Mouse (Mus musculus) ovary, adult 18-20 months (tissue): Measurements from ENCODE around the gene Rftn1.

Experiments
- DNase-seq: peaks from one replicate; pipeline ENCODE4 v3.0.0; 2022; ENCODE audit warnings: low spot score, mixed read lengths

The Rftn1 gene

DNA sequence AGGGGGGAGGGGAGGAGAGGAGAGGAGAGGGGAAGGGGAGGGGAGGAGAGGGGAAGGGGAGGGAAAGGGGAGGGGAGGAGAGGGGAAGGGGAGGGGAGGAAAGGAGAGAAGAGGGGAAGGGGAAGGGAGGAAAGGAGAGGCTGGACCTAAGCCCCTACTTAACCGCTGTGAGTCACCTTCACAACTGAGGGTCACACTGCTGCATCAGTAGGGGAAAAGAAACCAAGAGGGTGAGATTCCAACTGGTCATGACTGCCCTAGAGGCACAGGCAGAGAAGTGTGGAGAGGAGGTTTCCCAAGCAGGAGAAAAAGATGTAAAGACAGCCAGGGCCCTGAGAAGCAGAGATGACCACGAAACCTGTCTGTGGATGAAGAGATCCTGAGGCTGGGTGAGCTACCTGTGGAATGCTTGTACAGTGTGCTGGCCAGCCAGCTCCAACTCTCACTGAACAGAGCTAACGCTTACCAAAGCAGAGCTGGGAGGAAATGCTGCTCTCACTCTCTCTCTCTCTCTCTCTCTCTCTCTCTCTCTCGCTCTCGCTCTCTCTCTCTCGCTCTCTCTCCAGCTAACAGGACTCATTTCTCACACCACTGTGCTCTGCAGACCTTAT is 19.4 kb downstream of the Rftn1 start:
- DNase-seq = no peak

DNA sequence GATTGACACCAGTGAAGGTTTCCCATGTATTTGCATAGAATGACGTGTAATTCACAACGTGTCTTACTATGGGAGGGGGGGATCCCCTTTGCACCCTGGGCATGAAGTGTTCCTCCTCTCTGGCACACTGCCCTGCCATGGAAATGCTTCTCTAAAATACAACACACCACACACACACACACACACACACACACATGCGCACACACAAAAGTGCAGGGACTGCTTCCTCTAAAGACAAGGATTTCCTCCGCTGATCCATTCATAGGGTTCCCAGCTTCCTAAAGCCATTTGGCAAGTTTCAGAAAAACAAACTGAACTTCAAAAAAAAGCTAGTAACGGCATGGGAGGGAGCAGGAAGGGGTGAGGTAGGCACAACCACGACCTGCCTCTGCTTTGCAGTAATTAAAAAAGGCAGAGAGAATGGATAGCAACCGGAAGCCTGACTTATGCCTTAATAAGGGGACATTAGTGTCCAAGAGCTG is 20.5 kb downstream of the Rftn1 start:
- no peak for DNase-seq

DNA sequence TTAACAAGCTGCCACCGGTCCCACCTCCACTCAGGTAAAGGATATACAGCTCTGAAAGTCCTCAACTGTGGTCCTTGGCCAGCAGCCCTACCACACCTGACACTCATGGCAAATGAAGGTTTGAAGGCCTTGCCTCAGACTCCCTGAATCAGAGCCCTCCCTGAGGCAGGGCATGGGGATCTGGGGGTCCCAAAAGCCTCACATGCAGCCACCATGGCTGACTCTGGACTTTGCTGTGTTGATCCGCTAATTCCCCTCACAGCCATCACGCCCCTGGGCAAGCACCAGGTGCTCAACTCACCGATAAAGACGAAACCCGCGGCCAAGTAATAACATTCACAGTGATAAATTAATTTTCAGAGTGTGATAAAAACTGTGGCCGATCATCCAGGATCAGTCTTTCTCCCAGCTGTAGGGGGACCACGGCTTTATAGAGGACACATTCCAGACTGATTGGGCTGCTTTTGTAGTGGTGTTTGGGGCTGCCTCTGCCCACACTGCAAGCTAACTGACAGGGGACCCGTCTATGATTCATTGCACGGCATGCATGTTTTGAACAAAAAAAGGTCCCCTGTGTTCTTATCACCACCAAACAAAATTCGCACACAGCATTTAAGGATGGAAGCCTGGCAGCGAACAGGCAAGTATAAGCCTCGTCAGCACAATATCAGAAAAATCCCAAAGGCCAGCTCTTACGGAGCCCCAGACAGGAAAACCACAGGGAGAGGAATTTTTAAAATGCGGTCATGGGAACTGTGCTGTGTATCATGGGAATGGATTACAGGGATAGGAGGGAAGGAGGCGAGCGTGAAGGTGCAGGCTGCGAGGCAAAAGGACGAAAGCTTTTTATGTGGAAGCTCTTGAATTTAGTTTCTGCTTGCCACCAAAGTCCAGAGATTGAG is 29.3 kb downstream of the Rftn1 start:
- DNase-seq = no peak

DNA sequence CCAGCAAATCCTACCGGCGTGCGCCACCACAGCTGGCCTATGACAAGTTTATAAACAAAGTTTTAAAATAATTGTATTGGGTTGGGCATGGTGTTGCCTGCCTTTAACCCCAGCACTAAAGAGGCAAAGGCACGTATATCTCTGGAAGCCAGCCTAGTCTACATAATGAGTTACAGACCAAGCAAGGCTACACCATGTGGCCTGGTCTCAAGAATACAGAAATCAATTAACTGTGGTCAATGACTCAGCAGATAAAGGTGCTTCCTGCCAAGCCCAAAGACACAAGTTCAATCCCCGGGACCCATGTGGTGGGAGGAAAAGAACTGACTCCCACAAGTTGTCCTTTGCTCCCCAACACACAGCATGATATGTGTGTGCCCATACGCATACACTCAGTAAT is 30.1 kb downstream of the Rftn1 start:
- DNase-seq = no peak

DNA sequence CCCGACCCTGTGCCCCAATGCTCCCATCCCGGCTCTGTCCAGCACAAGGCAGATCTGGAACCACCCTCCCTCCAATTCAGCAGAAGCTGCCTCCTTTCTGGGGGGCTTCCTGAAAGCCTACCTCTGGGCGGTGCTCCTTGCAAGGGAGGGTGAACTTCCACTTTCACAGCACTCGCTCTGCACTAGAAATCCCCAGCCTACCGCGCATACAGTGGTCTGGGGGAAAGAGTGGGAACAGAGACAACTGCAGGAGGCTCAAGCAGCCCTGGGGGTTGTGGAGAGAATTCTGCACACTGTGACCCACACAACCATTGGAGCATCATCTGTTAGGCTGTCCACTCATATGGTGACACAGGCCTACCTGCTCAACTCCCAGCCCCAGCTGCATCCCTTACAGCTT is 30.7 kb downstream of the Rftn1 start:
- no peak for DNase-seq

DNA sequence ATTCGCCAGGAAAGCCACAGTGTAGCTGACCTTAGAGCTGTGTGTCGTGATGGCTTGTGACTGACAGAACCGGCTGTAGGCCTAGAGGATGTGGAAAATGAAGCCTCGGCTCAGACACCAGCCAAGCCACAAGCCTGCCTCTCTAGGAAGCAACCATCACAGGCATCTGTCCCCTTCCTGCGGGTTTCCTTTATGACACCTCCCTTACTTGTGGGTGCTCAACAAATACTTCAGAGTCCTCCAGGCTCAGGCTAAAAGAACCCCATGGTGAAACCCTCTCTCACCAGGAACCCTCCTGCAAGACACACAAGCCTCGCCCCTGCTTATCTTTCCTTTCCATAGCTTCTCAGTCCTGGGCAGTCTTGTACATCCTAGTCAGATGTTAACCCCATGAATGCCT is 31.9 kb downstream of the Rftn1 start:
- no peak for DNase-seq

DNA sequence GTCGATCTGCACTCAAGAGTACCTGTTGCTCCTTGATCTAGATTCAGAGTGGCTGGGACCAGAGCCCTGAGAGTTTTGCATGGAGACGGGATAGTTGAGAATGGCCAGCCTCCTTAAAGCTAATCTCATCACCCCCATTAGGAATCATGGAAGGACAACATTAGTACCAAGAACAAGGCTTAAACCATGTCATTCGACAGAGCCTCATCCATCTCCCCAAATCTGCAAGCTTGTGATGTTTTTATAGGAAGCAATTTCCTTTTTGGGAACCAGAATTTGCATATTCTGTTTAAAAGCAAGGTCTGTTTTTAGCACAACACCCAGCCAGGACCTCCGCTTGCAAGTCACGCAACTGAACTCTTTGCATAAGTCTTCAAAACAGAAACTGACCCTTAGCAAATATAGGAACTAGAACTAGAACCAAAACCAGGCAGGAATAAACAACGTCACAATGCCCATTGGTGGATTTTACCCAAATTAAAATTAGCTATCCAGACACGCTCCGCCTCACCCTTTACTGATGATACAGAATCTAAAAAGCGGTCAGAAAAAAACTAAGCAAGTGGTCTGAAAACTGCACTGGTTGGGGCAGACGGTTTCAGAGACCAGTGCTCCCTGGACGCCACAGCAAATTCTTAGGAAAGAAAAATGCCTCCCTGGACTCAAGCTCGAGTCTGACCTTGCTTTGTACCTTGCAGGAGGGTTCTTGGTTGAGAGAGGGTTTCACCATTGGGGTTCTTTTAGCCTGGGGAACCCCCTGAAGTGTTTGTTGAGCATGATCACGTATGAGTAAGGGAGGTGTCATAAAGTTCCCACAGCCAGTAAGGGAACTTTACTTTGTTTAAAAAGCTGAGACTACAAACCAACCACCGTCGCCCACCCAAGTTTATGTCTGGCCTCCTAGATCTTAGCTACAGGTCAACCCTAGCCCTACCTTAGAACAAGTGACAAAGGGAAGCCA is 33.0 kb downstream of the Rftn1 start:
- DNase-seq = no peak

DNA sequence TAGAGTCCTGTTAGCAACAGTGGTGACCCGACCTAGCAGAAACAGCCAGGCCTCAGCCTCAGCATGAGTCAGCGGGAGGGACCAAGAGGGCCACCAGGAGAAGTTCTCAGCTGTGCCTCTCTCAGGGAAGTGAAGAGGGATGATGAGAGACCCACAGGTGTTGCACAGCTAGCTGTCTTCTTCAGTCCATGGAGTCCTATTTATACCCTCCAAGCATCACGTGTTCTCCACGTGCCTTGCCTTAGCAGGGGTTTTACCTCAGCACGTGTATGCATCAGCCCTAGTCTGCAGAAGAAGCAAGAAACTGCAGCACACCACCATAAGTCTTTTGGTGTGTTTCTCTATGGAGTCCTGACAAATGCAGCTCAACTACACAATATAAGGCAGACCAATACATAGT is 38.4 kb downstream of the Rftn1 start:
- DNase-seq = no peak

DNA sequence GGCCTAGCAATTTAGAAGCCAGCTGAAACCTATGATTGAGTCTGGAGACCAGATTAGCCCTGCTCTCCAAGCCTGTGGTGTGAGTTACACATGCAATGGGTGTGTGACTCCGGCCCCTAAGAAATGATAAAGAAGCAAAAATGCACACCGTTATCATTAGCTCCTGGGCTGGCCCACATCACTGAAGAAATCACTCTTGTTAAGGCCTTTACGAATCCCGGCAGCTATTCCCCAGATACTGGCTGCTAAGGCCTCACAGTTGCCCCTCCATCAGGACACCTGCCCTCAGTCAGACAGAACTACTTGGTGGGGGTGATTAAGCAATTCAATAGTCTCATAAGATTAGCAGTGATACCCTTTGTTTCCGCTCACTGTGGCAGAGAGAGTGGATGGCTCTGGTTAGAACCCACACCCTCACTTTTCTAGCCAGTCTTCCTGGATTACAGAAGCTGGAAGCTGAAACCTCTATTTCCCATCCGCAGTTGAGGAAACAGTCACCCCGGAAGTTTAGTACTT is 39.2 kb downstream of the Rftn1 start:
- no peak for DNase-seq

DNA sequence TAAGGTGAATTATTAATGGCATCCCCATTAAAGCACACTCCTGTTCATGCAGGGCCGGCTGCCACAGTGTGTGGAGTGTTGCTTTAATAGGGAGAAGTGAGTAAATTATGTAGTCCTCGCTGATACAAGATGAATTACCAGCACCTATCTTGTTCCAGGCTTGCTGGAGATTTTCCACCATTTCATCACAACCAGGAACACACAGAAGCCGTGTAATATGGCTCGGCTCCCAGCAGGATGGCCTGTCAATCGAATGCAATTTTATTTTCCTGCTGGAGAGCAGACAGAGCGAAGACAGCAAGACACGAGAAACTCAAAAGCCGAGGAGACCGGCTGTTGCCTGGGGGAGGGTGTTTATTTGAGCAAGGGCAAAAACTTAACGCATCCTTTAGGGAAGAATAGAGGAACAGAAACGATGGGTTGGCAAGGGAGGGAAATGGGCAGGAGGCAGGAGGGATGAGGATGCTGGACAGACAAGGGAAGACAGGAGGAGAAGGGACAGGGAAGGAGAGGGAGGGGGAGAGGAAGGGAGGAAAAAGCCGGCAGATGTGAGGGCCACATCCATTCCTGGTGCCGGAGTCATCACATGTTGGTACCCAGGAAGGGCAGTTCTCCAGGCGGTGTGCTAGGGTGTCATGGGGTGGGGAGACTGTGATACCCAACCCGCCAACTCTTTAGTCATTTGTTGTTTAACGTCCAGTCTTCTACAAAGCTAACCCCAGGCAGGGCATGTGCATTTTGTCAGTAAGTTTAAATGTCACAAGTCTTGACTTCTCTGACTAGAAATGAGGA is 39.9 kb downstream of the Rftn1 start:
- DNase-seq = no peak

DNA sequence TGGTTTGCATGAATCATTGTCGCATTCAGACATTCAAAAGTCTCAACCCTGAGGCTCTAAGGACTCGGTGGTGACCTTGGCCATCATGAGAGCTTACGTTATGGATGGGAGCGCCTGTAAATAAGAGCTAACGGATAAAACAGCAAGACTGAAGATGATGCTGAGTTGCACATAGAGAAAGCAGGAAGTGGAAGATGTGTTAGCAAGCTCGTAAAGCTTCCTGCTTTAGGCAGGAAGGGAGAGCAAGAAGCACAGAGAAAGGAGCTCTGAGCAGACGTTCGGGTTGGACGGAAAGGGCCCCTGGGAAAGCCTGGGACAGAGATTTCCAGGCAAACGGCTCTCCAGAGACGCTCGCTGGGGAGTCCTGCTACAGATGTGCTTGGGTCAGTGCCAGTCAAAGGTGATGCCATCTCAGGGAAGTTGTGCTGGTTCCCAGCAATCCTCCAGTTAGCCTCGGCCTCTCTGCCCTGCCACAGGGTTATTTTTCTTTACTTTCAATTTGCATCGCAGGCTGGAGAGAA is 40.7 kb downstream of the Rftn1 start:
- DNase-seq = no peak

DNA sequence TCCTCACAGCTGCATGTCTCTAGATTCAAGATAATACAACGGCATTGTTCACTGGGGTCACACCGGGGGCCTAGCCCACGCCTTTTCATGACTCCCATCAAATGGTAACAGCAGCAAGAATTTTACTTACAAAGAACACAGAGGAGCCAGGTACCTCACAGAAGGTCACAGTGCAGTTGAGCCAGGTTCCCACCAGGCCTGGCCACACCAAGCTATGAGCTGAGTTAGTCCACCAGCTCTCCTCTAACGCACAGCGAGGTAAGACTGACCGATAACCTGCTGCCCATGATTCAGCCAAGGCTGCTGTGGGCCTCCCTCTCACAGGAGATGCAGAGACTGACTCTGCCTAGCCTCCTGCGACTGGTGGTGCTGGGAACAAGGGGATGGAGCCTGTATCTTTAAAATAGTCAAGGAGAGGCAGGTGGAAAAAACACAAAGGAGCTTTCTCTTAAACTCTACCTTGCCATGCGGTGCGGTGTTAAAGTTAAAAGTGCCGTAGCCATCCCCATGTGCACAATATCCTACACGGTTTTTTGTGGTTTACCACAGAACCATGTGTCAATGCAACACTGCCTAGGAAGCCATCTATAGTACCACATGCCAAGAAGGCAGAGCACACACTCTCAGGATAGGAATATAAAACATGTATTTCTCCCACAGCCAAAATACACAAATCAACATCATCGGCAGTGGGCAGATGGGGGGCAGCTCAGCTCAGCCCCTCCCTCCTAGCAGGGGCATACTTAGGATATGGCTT is 42.5 kb downstream of the Rftn1 start:
- DNase-seq = no peak

DNA sequence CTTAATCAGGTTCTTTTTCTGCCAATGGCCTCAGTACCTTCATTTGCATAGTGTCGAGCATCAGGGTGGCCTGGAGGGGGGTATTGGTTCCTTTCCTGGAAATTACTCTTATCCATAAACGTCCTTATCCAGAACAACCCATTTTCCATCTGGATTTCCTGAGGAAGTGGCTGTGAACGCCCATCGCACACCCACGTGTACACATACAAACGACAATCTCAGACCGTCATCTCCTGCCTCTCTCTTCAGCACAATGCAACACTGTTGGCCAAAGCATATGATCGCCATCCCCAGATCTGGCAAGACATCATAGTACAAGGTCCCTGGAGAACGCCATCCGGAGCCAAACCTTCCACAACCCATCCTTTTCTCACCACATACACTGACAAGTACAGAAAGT is 47.1 kb downstream of the Rftn1 start:
- DNase-seq = no peak

DNA sequence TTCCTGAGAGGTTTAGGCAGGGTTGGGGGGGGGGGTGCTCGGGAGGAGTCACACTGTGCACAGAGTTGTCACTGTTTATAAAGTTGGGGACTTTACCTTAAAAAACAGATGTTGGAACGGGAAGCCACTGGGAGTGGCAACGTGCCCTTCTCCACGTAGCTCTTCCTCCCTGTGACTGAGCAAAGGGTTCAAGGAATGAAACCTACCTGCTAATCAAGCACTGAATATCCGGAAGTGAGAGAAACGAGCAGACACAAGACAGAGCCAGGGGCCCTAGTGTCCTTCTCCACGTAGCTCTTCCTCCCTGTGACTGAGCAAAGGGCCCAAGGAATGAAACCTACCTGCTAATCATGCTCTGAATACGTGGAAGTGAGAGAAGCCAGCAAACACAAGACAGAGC is 47.9 kb downstream of the Rftn1 start:
- DNase-seq = no peak

DNA sequence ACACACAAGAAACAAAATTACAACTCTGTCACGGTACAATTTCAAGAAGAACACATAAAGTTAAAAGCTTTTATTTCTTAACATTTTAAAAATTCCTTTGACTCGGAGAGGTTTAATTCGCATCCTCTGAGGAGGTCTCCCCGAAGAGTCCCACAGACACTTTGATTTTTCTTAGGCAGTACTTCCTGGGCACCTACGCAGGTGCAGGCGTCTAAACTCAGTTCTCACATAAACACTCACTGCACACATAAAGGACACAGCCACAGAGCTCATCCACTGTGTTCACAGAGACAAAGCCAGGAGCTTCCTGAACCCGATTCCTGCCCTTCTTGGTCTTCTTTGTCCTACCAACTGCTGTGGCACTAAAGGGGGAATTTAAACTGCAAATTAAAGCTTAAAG is 48.3 kb downstream of the Rftn1 start:
- no peak for DNase-seq

DNA sequence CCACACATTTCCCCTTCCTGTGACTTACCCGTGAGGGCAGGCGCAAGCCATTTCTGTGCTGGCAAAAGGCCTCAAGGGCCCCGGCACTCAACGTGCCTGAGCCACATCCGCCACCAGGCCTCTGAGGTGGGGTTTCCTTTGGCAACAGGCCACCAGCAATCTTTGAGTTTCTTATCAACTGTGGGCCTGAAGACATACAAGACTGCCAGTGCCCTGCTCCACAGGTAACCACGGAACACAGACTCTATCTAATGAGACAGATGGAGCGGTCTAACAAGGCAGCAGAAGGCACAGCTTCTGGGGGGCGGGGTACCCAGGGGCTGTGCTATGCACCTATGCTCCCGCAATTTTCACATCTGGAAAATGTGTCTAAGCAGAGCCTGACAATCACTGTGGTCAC is 54.4 kb downstream of the Rftn1 start:
- DNase-seq = no peak

DNA sequence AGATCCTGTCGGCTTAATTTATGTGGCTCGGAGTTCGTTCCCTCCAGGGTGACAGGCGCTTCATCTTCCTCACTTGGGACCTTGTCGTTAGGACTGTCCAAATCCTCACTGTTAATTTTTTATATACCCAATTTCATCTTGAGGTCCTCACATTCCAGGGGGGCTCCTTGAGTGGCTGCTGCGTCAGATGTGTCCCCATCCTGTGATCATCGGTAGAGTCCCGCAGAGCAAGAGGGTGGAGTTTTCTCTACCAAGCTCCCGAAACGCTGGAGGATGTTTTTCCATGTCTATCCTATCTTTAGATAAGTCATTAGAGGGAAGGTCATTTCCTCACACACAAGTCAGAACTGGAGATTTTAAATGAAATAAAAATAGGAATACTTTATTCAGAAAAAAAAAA is 55.0 kb downstream of the Rftn1 start:
- no peak for DNase-seq

DNA sequence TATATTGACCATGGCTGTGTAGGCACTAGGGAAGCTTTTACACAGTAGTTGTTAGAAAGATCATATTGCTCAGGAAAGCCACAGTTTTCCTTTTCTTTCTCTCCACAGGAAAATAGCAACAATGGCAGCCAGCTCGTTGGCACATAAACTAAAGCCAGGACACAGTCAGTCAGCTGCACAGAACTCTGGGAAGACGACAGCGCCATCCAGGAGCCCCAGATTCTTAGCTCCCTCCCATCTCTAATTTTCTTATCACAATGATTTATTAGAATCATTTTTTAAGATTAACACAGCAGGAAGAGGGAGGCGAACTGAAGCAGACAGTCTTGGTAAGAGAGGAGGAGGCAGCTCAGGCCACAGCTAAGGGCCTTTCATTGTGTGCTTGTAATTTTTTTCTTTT is 58.8 kb downstream of the Rftn1 start:
- no peak for DNase-seq

DNA sequence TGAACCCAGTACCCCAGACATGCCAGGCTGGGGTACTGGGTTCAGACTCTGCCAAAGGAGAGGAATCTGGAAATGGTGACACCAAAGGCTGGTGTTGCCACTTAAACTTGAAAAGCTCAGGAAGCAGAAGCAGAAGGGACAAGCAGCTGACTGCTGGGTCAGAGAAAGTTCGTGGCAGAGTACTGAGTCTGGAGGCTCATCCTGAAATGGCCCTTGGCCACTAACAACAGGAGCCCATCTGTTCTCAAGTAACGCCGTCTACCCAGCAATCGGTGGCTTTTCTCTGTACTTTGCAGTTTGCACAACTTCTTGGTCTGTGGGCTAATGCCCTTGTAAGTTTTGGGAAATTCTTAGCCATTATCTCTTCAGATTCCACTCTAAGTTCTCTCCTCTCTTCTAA is 60.1 kb downstream of the Rftn1 start:
- DNase-seq = no peak

DNA sequence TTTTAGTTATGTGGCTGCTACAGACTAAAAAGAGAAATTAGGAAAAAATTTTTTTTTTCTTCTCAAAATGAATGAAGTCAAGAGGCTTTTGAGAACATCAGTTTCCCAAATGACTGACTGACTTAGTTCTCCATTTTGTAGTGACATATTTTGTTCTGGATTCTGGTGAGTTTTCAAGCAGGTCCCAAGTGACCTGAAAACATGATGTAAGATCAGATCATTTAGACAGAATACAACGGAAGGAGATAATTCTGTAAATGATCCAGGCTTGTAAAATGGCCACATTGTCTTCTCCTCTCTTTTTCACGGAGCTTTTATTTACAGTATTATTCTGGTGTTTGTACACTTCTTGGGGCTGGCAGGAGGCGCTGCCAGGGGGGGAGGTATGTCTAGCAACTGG is 62.1 kb downstream of the Rftn1 start:
- DNase-seq = no peak
